Mouse (Mus musculus): Measurements from ENCODE around the gene Fat1.

Fat1 gene

DNA sequence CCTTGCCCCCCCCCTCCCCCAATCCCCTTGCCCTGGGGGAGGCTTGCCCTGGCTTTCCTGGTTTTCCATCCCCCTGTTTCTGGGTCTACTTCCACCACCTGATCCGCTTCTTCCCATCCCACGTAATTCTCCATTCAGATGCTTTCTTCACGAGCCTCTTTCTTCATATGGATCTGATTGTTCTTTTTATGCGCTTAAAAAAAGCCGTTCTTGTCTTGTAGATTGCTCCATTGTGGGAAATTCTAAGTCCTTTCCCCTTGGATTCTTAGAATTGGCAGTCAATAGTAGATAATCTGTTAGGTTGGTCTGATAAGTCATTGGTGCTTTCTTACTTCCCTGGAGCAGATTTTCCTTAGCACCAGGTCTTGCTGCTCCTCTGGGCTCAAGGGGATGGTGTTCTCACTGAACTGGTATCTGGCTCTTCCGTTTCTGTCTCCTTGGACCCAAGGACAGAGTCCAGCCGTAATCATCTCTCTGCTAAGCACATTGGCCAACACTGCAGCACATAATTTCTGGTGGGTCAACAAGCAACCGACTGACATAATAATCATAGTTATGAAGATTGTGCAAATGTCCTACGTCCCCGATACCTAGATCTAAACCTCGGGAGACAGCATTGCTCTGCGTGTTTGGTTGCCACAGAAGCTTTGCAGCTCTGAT is 27.5 kb downstream of the Fat1 start:
- DNase-seq = no peak

DNA sequence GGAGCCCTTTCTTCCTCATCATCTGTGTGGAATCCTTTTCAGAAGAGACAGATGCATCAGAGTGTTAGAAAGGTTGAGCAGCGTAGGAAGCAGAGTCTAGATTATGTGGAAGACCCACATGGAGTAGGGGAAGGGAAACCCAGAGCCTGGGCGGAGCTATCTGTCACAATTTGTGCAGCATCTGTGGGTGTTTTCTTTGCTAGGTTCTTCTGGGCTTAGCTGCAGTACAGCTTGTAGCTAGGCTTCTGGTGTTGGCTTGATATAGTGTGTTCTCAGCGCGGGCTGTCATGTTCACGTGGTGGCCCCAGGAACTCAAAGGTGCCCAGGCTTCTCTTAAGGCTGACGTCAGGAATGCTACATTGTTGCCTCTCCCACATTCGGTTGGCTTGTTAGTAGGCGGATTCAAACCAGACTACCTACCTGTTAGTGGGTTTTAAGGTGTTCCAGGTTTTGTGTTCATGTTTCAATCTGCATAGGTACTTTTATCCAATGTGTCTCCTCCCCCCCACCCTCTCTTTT is 32.3 kb downstream of the Fat1 start:
- no peak for DNase-seq

- no peak for DNase-seq
Observed at GRCm38 (mm10) chr8:44970093-44970492, 34.8 kb downstream of the Fat1 start.

DNA sequence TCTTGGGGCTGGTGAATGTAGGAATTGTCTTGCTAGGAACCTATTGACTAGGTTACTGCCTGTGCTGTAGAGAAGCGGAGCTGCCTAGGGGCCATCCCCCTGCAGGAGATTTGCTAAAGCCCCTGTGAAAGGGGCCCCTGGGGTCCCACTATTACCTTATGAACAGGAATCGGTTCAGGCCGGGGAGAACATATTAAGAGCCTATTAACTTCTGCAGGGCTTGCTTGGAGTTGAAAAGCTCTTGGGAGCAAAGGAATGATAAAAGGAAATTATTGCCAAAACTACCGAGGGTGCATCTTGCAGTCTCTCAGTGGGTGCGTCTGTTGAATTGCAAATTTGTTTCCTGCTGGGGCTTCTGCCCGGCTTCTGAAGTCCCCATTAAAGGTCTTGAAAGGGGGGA is 36.1 kb downstream of the Fat1 start:
- no peak for DNase-seq

DNA sequence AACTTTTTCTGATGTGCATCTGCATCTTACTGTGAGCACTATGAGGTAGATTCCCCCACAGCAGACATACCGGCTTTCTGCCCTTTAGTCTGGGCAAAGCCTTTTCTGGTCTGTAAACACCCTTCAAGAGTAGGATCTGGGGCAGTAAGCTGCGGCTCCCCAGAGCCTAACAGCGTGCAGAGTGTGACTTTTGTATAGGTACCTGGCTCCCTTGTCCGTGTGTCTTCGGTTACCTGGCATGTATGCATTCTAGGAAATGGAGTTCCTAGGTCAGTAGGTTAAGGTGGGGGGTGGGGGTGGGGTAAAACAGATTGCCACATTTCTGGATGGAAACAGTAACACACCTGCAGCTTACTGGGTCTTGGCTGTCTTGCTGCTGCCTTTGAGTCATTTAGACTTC is 36.7 kb downstream of the Fat1 start:
- no peak for DNase-seq

- no peak for DNase-seq
Observed at GRCm38 (mm10) chr8:44975113-44975512, 39.9 kb downstream of the Fat1 start.

GRCm38 (mm10) chr8:44975654-44976053 is 40.4 kb downstream of the Fat1 start:
- DNase-seq = no peak

DNA sequence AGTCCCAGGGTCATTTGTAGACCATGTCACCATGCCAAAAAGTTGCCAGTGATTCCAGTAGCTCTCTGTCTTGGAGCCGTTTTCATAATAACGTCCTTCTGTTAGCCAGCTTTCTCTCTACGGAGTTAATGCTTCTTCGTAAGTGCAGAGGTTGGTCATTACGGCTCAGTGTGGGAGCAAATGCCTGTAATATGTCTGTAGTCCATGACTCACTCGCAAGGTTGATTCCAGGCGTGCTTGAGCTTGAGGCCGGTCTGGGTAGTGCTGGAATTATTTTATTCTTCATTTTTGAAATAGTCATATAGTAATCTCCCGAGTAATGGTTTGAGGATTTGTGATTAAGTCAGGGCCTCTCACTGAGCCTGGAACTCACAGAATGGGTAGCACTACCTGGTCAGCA is 43.4 kb downstream of the Fat1 start:
- DNase-seq = no peak

GRCm38 (mm10) chr8:44979245-44979644 is 44.0 kb downstream of the Fat1 start:
- DNase-seq = no peak

DNA sequence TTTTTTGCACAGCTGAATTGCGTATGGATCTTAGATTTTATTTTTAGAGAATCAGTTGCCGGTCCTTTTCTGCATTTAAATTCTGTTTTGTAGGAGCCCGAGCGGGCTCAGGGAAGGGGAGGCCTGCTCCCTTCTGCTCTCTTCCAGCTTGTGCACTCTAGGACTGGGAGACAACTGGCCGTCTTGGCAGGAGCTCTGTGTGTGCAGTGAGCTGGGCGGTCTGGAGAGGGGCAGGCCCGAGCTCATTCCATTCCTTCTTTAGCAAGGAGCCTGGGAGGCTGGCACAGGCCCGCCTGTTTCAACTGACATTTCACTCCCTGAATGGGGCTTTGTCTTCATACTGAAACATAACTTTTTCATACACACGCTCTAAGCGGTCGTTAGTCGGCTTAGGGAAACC is 44.8 kb downstream of the Fat1 start:
- peak; percentile 12 for DNase-seq

DNA sequence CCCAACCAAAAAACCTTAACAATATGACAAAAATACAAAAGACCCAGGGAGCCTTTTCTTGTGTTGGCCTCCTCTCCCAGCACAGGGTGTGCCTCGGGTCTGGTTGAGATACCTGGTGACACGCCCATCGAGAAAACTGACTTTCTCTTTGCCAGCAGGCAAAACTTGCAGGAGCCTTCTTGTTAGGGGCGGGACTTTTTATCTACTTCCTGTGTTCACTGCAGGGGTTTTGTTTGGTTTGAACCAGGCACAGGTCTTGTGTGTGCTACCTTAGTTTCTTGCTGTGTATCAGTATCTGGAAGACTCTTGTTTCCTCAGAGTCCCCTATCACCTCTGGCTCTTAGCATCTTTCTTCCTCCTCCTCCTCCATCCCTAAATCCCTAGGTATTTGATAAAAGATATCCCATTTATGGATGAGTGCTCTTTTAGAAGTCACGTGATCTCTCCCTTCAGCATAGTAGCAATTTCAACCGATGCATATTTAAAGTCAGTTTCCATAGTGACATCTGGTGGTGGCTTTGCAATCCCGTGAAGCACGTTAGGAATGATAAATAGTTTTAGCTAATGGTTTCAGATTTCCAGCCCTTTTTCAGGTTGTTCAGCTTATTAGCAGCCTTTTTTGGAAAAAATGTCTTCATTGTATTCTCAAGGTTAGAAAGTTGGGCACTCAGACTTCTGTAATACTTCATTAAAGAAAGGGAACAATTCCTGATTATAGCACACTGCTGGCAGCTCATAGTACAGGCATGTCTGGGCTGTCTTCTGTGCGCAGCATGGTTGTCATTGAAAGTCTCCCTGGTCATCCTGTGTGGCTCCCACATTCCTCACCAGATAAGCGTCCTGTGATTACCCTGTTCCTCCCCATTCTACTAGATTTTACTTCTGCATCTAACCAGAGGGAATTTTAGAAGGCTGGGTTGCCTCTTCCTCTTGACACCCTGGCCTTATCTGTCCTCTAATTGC is 50.4 kb downstream of the Fat1 start:
- no peak for DNase-seq

GRCm38 (mm10) chr8:44991700-44992487 is 56.6 kb downstream of the Fat1 start:
- no peak for DNase-seq

DNA sequence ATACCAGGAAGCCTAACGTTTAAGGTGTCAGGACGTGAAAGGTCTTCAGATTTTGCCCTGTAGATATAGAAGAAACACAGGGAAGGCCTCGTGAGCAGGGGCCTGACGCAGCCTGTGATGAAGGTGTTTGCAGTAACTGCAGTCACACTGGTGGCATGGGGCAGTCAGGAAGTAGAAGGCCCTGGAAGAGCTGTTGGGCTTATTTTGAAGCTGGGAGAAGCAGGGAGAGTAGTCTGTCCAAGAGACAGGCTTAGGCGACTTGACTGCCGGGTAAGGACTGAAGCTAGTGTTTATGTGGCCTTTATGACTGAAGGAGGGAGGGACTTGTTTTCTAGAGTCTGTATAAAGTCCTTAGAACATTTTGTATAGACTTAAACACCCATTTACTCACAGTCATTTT is 57.4 kb downstream of the Fat1 start:
- no peak for DNase-seq

GRCm38 (mm10) chr8:44993376-44993775 is 58.1 kb downstream of the Fat1 start:
- no peak for DNase-seq

DNA sequence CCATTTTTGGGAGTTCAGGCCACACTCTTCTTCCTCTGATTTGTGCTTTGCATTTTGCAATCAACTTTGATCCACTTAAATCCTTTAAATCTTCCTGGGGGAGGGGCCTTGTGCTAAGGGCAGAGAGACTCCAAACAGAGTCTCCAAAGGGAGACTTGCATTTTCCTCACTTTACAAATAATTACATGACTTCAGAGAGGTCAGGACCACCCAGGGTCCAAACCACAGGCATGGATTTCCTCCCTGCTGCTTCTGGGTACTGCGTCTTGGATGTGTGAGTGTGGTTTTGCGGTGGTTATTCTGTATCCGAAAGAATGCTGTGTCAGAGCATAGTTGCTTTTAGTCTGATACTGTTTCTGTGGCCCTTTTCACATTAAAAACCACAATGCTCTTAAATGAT is 61.2 kb downstream of the Fat1 start:
- no peak for DNase-seq

DNA sequence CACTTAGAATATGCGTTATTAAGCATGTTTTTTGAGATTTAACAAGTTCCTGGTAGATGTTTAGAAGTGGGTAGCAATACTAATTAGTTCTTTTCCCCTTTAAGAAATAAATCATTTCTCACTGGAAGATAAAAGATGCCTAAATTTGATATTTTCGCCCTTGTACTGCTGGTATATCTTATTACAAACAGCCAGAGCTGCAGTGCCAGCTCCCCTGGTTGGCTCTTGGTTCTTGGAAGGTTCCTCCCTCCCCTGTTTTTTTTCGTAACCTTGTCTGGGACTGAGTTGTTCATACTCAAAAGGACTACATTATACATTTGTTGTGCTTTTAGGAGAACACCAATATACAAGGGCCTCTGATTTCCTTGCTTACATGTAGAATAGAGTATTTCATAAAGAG is 62.1 kb downstream of the Fat1 start:
- DNase-seq = no peak

GRCm38 (mm10) chr8:44997829-44998228 is 62.6 kb downstream of the Fat1 start:
- no peak for DNase-seq

- DNase-seq = no peak
Observed at GRCm38 (mm10) chr8:44998275-44998674, 63.0 kb downstream of the Fat1 start.

DNA sequence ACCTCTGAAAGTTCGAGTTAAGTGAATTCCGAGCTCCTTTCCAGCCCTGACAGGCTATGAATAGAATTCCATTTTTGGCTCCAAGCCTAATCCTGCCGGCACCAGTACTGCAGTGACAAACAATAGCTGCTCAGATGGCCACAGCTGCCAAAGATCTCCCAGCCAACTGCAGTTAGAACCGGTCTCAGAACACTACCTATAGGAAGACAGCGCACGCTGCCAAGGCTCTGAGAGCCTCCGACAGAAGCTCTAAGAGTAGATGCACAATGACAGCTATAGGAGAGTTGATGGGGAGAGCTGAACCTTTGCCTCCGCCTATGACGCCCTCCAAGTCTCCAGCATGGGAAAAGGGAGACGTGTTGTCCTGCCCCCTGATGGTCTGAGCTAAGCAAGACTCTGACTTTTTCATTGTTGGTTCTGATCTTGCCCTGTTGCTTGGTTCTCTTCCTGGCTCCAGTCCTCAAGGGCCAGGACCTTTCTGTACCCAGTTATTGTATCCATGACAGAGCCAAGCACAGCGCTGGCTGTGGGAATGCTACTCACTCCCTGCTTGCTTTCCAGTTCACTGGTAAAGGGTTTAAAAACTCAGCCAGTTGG is 63.5 kb downstream of the Fat1 start:
- DNase-seq = no peak

- DNase-seq = no peak
Observed at GRCm38 (mm10) chr8:45001577-45002197, 66.4 kb downstream of the Fat1 start.

GRCm38 (mm10) chr8:45002686-45003085 is 67.4 kb downstream of the Fat1 start:
- no peak for DNase-seq

GRCm38 (mm10) chr8:45004021-45004420 is 68.8 kb downstream of the Fat1 start:
- DNase-seq = no peak
